Mouse (Mus musculus) bone marrow, adult 2 months (tissue): Measurements from ENCODE around the gene Ngf.

Experiments
- CTCF ChIP-seq: fragments of 200-500 bp; IDR thresholded peaks from 2 replicates; pipeline ENCODE4 v1.5.1; 2011; ENCODE audit warnings: low read length, control low read depth; ENCODE audit not compliant: control insufficient read depth, insufficient read depth
- POLR2A ChIP-seq: fragments of 200-500 bp; IDR thresholded peaks from 2 replicates; pipeline ENCODE4 v1.6.1; 2011; ENCODE audit warnings: low read depth, mild to moderate bottlenecking, control low read depth, low read length, borderline replicate concordance; ENCODE audit not compliant: control insufficient read depth

DNA sequence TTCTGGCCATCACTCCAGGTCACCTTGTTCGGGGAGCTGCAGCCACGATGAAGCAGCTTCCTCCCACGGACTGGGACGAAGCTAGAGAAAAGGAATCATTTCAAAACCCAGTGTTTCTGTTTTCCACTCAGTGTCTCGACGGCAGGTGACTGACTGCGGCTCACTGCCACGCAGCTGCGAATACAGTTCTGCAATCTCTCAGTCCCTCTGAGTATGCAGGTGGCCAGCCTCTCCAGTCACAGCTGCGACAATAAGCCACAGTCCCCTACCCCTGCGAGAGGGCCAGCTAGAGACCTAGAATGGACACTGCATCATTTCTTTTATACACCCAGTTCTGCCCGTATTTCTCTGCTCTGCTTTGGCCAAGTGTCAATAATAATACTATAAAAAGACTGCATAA, 36.3 kb downstream of the Ngf start:
- no peak for TF ChIP-seq POLR2A
- no peak for TF ChIP-seq CTCF
